Mouse (Mus musculus): Measurements from ENCODE around the gene Neurog1. TPM values are rescaled to one million over a fixed set of nuclear protein-coding genes. Genes with fewer than 3 reads are reported as not detected.

Neurog1 gene
- polyA plus RNA-seq, 1 experiment = 1.1 TPM

GRCm38 (mm10) chr13:56216090-56216489 is 35.9 kb downstream of the Neurog1 start:
- Histone ChIP-seq H3K27ac (ENCODE audit: control insufficient read depth, insufficient read depth, low read depth, low read length) (no peak overlapping the region), H3K4me3 (ENCODE audit: control insufficient read depth, low read depth, low read length) (no peak overlapping the region), H3K4me1 (ENCODE audit: control insufficient read depth, insufficient read depth, low read length) (peaks cover 2% of the 10 kb centered on the region; the same call in 1 of the 2 replicates), H3K36me3 (ENCODE audit: control insufficient read depth, insufficient read depth, low read length) (no peaks in the 10 kb centered on the region), H3K27me3 (ENCODE audit: control insufficient read depth, insufficient read depth, low read length) (peaks cover 2% of the 10 kb centered on the region; the same call in 1 of the 2 replicates)
- TF ChIP-seq POLR2A (IDR thresholded peaks at IDR 0.05; ENCODE audit: control insufficient read depth, low read depth, low read length) = no peak
- TF ChIP-seq CTCF (IDR thresholded peaks at IDR 0.05; ENCODE audit: control insufficient read depth, insufficient read depth, insufficient replicate concordance, low read depth, low read length) = no peak

GRCm38 (mm10) chr13:56214633-56215032 is 37.3 kb downstream of the Neurog1 start:
- TF ChIP-seq POLR2A (IDR thresholded peaks at IDR 0.05; ENCODE audit: control insufficient read depth, low read depth, low read length) = no peak
- no peak for TF ChIP-seq CTCF (IDR thresholded peaks at IDR 0.05; ENCODE audit: control insufficient read depth, insufficient read depth, insufficient replicate concordance, low read depth, low read length)
- no peaks in the 10 kb centered on the region for H3K4me1 ChIP-seq (ENCODE audit: control insufficient read depth, insufficient read depth, low read length)
- no peaks in the 10 kb centered on the region for H3K27me3 ChIP-seq (ENCODE audit: control insufficient read depth, insufficient read depth, low read length)

GRCm38 (mm10) chr13:56209067-56209411 is 42.9 kb downstream of the Neurog1 start:
- TF ChIP-seq POLR2A (IDR thresholded peaks at IDR 0.05; ENCODE audit: control insufficient read depth, low read depth, low read length) (no peak), CTCF (IDR thresholded peaks at IDR 0.05; ENCODE audit: control insufficient read depth, insufficient read depth, insufficient replicate concordance, low read depth, low read length) (no peak)
- no peaks in the 10 kb centered on the region; the same call in 1 of the 2 replicates for H3K27me3 ChIP-seq (ENCODE audit: control insufficient read depth, insufficient read depth, low read length)
- no peaks in the 10 kb centered on the region for H3K36me3 ChIP-seq (ENCODE audit: control insufficient read depth, insufficient read depth, low read length)
- peaks cover 2% of the 10 kb centered on the region; the same call in 1 of the 2 replicates for H3K4me1 ChIP-seq (ENCODE audit: control insufficient read depth, insufficient read depth, low read length)
- H3K27ac ChIP-seq (ENCODE audit: control insufficient read depth, insufficient read depth, low read depth, low read length) = no peak overlapping the region
- no peak overlapping the region for H3K4me3 ChIP-seq (ENCODE audit: control insufficient read depth, low read depth, low read length)

More at GRCm38 (mm10) chr13:56214633-56215032, 37.3 kb downstream of the Neurog1 start:
- no peaks in the 10 kb centered on the region for H3K36me3 ChIP-seq (ENCODE audit: control insufficient read depth, insufficient read depth, low read length)
- no peak overlapping the region for H3K4me3 ChIP-seq (ENCODE audit: control insufficient read depth, low read depth, low read length)
- no peak overlapping the region for H3K27ac ChIP-seq (ENCODE audit: control insufficient read depth, insufficient read depth, low read depth, low read length)

GRCm38 (mm10) chr13:56208225-56209066 is 43.5 kb downstream of the Neurog1 start:
- Histone ChIP-seq H3K36me3 (ENCODE audit: control insufficient read depth, insufficient read depth, low read length) (no peaks in the 10 kb centered on the region), H3K27me3 (ENCODE audit: control insufficient read depth, insufficient read depth, low read length) (no peaks in the 10 kb centered on the region; the same call in 1 of the 2 replicates), H3K4me3 (ENCODE audit: control insufficient read depth, low read depth, low read length) (no peak overlapping the region), H3K27ac (ENCODE audit: control insufficient read depth, insufficient read depth, low read depth, low read length) (no peak overlapping the region), H3K4me1 (ENCODE audit: control insufficient read depth, insufficient read depth, low read length) (peaks cover 2% of the 10 kb centered on the region; the same call in 1 of the 2 replicates)
- TF ChIP-seq CTCF (IDR thresholded peaks at IDR 0.05; ENCODE audit: control insufficient read depth, insufficient read depth, insufficient replicate concordance, low read depth, low read length) = no peak
- TF ChIP-seq POLR2A (IDR thresholded peaks at IDR 0.05; ENCODE audit: control insufficient read depth, low read depth, low read length) = no peak

Other genes starting within 250 kb of the Neurog1 start
- gene H2afy, start 115.8 kb downstream of the Neurog1 start, polyA plus RNA-seq (2012; rRNA removed) = 56.3 and 61.0 TPM in 2 replicates
- gene Tifab, start 73.3 kb downstream of the Neurog1 start, polyA plus RNA-seq (2012; rRNA removed) = 0.15 and 0.35 TPM in 2 replicates
- gene Cxcl14, start 44.4 kb upstream of the Neurog1 start, polyA plus RNA-seq (2012; rRNA removed) = 1.3 and 7.1 TPM in 2 replicates
- gene Gm3045, start 174.4 kb upstream of the Neurog1 start, polyA plus RNA-seq (2012; rRNA removed) = 27.1 and 27.9 TPM in 2 replicates
- 0.37 and 0.77 TPM in 2 replicates for gene Slc25a48, start 186.2 kb upstream of the Neurog1 start, polyA plus RNA-seq (2012; rRNA removed)
- gene Il9, start 230.1 kb upstream of the Neurog1 start, polyA plus RNA-seq (2012; rRNA removed) = 0.59 and 0.67 TPM in 2 replicates

Data from testis, adult 2 months (tissue).